Mouse (Mus musculus) E14TG2a.4 (cell line): ENCODE results near the gene Sp9.

Experiments
- H3K27me3 ChIP-seq: 2 replicates; pipeline ENCODE4 v1.6.1; 2014; ENCODE audit warnings: low read length, control low read depth; ENCODE audit not compliant: insufficient read depth
- H3K36me3 ChIP-seq: 2 replicates; pipeline ENCODE4 v1.6.1; 2014; ENCODE audit warnings: low read length, control low read depth; ENCODE audit not compliant: insufficient read depth
- H3K4me1 ChIP-seq: replicated peaks from 2 replicates; pipeline ENCODE4 v1.6.1; 2014; ENCODE audit warnings: low read depth, low read length, control low read depth
- H3K4me3 ChIP-seq: replicated peaks from 2 replicates; pipeline ENCODE4 v1.5.1; 2014; ENCODE audit warnings: mild to moderate bottlenecking, low read length
- H3K9me3 ChIP-seq: 2 replicates; pipeline ENCODE4 v1.6.1; 2014; ENCODE audit warnings: low read length, control low read depth
- CTCF ChIP-seq: conservative IDR thresholded peaks from 2 replicates; pipeline ENCODE4 v1.5.1; 2014; ENCODE audit warnings: low read length
- NANOG ChIP-seq: IDR thresholded peaks from 2 replicates; pipeline ENCODE4 v1.6.1; 2014; ENCODE audit warnings: borderline replicate concordance, low read length, mixed read lengths
- POU5F1 ChIP-seq: IDR thresholded peaks from 2 replicates; pipeline ENCODE4 v1.6.1; 2014; ENCODE audit warnings: low read length, borderline replicate concordance

Gene Sp9

DNA sequence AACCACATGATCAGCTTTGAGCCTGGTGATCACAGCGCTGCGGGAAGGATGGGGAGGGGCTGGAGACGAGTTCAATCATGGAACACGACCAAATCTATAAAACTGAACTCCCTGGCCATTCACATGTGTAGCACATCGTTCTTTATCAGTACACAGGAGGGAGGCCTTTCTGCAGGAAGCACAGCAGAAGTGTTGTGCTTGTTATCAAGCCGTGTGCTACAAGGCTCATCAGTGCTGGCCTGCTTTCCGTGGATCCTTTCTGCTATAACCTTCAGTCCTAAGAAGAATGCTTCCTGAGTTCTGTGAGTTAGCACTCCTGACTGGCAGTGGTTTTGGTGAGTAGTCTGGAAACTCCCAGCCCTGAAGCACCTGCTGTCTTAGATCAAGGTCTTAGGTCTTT lies 23.3 kb downstream of the Sp9 start:
- no peaks in the 10 kb centered on the region for H3K27me3 ChIP-seq
- TF ChIP-seq NANOG (no peak), CTCF (no peak), POU5F1 (no peak)
- no peaks in the 10 kb centered on the region for H3K9me3 ChIP-seq
- peaks cover 36% of the 10 kb centered on the region for H3K36me3 ChIP-seq
- H3K4me3 ChIP-seq = no peak overlapping the region
- peaks cover 5% of the 10 kb centered on the region for H3K4me1 ChIP-seq

DNA sequence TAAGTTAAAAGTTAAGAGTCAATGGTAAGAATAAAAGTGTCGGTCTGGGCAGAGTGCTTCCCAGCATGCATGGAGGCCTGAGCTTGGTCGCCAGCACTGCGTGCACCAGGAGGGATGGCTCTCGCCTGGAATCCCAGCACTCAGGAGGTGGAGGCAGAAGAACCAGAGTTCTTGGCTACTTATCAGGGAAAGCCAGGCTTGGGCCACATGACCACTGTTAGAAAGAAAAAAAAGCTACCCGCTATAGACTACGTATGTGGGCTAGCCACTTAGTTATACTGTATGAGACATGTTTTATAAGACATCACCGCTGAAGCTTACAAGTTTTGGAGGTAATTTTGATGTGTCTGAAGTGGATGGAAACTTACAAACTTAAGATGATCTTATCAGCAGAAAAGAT lies 26.4 kb downstream of the Sp9 start:
- Histone ChIP-seq H3K36me3 (peaks cover 47% of the 10 kb centered on the region), H3K27me3 (no peaks in the 10 kb centered on the region), H3K4me3 (no peak overlapping the region), H3K9me3 (no peaks in the 10 kb centered on the region), H3K4me1 (peaks cover 5% of the 10 kb centered on the region)
- TF ChIP-seq CTCF (no peak), NANOG (no peak), POU5F1 (no peak)

DNA sequence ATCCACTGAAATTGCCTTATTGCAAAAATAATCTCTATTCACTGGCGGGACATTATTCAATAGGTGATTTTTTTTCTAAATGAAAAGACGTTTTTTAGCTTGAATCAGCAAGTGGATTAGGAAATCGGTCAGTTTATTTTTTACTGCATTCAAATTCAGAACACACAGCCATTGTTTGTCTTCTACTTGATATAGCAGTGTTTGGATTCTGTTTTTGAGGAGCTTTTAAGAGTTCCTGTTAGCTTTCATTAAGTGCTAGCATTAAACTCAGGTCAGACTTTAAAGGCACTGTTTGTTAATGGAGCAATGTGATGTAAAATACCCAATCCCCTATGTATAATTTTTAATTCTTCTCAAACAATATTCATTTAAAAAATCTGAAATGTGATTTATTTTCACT lies 27.1 kb downstream of the Sp9 start:
- Histone ChIP-seq H3K9me3 (no peaks in the 10 kb centered on the region), H3K27me3 (no peaks in the 10 kb centered on the region), H3K36me3 (peaks cover 54% of the 10 kb centered on the region), H3K4me3 (no peak overlapping the region), H3K4me1 (peaks cover 5% of the 10 kb centered on the region)
- TF ChIP-seq CTCF (no peak), POU5F1 (no peak), NANOG (no peak)

DNA sequence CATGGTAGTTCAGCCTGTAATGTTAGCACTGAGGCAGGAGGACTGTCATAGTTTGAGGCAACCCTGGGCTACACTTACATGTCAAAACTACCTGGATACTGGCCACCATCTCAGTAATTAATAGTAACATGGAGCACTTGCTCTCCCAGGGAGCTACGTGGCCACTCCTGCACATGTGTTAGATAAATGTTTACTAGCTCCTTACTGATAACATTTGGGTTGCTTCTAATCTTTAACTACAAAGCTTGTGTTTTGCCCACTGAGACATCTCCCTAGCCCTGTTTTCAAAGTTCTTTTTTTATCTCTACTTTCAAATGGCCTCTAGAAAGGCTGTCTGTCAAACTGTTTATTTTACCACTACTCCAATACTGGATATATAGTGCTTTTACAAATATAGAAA lies 30.3 kb downstream of the Sp9 start:
- TF ChIP-seq POU5F1 = no peak
- no peak for TF ChIP-seq CTCF
- TF ChIP-seq NANOG = no peak
- no peaks in the 10 kb centered on the region for H3K9me3 ChIP-seq
- H3K36me3 ChIP-seq = peaks cover 61% of the 10 kb centered on the region
- no peak overlapping the region for H3K4me3 ChIP-seq
- no peaks in the 10 kb centered on the region for H3K27me3 ChIP-seq
- H3K4me1 ChIP-seq = no peaks in the 10 kb centered on the region

DNA sequence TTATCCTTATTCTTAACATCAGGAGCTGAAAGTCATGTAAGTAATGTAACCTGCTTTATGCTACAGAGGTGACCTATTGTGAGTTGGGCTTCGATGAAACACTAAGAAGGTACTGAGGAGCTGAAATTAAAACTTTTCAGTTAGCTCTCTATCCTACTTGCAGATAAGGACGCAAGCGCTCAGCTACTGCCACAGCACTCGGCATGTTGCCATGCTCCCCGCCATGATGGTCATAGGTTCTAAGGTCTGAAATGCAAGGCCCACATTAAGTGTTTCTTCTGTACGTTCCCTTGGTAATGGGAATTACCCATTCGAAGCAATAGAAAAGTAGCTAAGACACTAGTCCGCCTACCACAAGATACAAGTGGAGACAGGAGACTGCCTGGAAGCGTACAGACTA lies 31.0 kb downstream of the Sp9 start:
- Histone ChIP-seq H3K9me3 (no peaks in the 10 kb centered on the region), H3K36me3 (peaks cover 67% of the 10 kb centered on the region), H3K4me3 (no peak overlapping the region), H3K4me1 (no peaks in the 10 kb centered on the region), H3K27me3 (no peaks in the 10 kb centered on the region)
- TF ChIP-seq POU5F1 = no peak
- TF ChIP-seq NANOG = no peak
- TF ChIP-seq CTCF = no peak

DNA sequence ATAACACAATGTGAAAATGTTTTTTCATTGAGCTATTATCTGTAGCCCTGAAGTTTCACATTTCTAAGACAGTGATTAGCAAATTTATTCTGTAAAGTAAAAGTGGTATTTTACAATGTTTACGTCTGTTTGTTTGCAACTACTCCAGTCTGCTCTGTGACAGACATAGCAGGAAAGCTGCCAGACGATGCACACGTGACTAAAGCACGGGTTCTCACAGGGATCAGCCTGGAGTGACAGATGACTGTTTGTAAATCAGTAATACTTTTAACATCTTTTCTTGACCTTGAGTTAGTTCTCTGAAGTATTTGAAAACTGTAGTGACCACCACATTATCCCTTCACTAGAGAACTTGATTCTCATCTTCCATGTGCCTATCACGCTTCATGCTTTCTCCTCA lies 32.8 kb downstream of the Sp9 start:
- H3K4me1 ChIP-seq = no peaks in the 10 kb centered on the region
- H3K27me3 ChIP-seq = no peaks in the 10 kb centered on the region
- H3K4me3 ChIP-seq = no peak overlapping the region
- TF ChIP-seq POU5F1 (no peak), NANOG (no peak), CTCF (no peak)
- H3K36me3 ChIP-seq = peaks cover 79% of the 10 kb centered on the region
- H3K9me3 ChIP-seq = no peaks in the 10 kb centered on the region

DNA sequence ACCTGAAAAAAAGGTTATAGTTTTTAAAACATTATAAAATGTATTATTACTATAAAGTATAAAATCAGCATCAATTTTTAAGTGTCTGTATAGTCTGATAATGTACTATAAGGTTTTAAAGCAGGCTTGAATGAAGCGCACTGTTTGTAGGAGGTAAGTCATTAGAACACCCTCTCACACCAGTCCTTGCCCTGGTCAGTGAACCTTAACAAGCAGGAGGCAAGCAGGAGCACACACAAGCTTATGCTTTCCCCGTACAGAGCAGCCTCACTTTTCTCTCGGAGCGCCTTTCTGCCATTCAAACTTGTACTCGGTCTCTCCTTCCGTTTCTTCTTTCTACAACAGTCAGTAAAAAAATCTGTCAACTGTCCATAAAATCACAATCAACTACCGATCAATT lies 34.3 kb downstream of the Sp9 start:
- Histone ChIP-seq H3K4me1 (0 out of 2 replicates have a peak, but pooled peaks cover 3% of the 10 kb centered on the region), H3K27me3 (no peaks in the 10 kb centered on the region), H3K4me3 (no peak overlapping the region), H3K9me3 (no peaks in the 10 kb centered on the region), H3K36me3 (peaks cover 84% of the 10 kb centered on the region)
- no peak for TF ChIP-seq NANOG
- TF ChIP-seq POU5F1 = no peak
- TF ChIP-seq CTCF = no peak

DNA sequence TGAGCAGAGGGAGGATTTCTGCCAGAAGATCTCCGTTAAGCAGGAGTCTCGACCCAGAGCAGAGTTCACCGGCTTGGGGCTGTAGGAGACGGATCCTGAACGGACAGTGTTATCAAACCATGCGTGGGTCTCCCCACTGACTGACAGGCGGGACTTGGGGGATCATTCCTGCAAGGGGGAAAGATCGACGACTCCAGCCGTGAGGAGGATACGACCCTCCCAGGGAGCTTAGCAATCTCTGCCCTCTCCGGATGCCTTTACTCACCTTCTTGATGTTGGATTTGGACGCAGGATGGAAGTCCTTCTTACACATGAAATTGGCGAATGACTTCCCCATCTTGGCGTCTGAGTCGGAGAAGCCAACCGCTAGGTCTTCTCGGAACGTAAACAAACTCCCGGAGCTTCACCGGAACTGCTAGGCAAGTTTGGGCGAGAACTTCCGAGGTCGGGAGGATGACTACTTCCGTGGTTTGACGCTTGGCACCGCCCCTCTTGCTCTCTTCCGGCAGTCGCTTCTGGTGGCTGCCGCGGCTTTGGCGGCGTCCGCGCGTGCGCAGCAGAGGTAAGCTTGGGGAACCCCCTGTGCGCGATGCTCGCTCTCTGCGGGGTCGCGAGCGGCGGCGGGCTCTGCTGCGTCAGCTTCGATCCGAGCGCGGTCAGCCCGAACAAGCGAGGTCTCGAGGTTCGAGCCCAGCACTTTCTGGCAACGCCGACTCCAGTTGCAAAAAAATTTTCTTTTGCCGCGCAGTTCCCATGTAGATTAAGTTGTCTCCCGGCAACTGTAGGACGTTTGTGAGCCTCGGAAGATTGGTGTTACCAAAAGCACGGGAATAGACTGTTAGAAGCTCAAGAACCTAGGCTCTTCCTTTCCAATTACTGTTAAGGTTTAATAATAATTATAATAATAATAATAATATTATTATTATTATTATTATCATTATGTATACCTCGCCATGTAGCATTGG lies 40.7 kb downstream of the Sp9 start, which contains the start of the genes Scrn3 and Cir1:
Scrn3 (plus strand) TSS at position 450 of the 965 bp plus-strand sequence.
Cir1 (minus strand) TSS at position 550 of the 965 bp plus-strand sequence.
- Histone ChIP-seq H3K9me3 (no peaks in the 10 kb centered on the region), H3K36me3 (peaks cover 36% of the 10 kb centered on the region), H3K4me1 (peaks cover 27% of the 10 kb centered on the region), H3K4me3 (peak within 1 kb of the TSS; percentile 100), H3K27me3 (no peaks in the 10 kb centered on the region)
- no peak for TF ChIP-seq POU5F1
